Mouse (Mus musculus) lung, postnatal 0 days (tissue): ENCODE measurements around the gene Gzmc.

Source experiments
- CTCF ChIP-seq: IDR thresholded peaks from 2 replicates; pipeline ENCODE4 v1.5.1; 2016; ENCODE audit warnings: antibody characterized with exemption, mild to moderate bottlenecking
- EP300 ChIP-seq: IDR thresholded peaks from 2 replicates; pipeline ENCODE4 v1.6.1; 2016; ENCODE audit warnings: antibody characterized with exemption, mild to moderate bottlenecking, control low read depth

DNA sequence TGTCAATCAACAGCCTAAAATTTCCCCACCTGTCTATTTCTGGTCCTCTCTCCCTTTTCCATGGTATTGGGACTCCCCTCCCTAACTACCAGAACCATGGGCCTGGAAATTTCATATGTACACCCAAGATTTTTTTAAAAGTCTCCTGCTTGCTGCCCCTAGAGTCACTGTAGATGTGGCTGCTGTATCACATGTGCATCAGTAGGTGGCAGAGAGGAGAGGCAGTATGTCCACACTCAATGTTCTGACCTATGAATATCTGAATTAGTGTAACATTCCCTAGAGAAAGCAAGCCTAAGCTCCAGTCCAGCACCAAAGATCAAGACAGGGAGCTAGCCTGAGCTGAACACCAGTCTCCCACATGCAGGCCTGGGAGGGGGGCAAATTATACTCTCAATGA lies 6.0 kb upstream of the Gzmc start:
- TF ChIP-seq CTCF (peak; percentile 41), EP300 (no peak)
